Mouse (Mus musculus) kidney, postnatal 25 days (tissue): ENCODE measurements around the gene Plxna2.

Experiments used
- DNase-seq, 2 experiments: peaks; one replicate each; pipeline ENCODE4 v3.0.0; 2021; ENCODE audit warnings: mixed read lengths in 2 of 2

The Plxna2 gene

DNA sequence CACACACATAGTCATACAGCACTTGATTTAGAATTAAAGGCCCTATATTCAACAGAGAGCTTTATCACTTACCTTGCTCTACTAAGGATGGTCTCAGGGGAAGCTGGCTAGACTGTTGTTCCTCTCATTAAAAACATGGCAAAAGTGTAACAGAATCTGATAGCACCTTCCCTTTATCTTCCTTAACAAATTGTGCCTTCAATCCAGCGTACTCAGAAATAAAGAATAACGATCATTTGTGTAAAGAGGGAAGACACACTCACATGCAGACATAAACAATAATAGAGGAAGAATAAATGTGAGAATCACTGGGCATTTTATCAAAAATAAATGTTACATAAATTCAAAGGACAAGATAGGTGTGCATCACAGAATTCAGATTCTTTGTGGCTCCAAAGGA is at the start of gene Plxna2:
Gene Plxna2 (plus strand): TSS at position 301 of the 400 bp plus-strand sequence.
- DNase-seq, result no peak

DNA sequence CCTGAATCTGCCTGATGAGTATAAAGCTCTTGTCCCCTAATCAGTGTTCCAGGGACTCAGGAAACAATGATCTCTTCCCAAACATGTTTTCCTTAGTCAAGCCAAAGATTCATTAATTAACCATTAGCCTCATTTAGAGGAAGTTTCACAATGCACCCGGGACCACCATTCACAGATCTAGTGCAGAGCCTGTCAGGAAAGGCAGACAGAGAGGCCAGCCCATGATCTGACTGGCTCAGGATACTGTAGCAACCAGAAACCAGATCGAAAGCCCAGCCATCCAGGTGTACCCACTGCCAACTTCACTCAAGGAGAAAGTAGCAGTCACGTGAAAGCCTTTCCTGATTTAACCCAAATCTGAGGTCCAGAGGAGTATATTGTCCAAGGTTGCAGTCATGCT is 44.1 kb upstream of the Plxna2 start:
- DNase-seq, result no peak

GRCm38 (mm10) chr1:194578270-194578669 is 39.7 kb upstream of the Plxna2 start:
- no peak for DNase-seq

- no peak for DNase-seq
These were observed 37.5 kb upstream of the Plxna2 start for GRCm38 (mm10) chr1:194580539-194580938.

GRCm38 (mm10) chr1:194586670-194587069 is 31.3 kb upstream of the Plxna2 start:
- DNase-seq, result no peak

DNA sequence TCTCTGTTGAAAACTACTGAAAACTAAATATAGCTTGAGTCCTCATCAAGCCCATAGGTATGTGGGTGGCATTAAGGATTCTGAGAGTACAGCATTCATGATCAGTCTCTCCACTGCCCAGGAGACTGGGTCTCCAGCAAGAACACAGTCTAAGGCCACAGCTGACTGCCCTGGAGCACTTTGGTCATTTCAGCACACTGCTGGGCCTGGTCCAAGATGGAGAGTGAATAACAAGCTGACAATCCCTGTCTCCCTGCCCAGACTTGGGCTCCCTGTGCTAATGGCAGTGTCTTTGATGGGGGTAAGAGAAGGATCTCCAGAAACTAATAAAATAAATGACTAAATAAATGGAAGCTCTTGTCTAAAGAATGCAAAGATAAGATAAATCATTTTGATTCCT is 30.5 kb upstream of the Plxna2 start:
- DNase-seq, result peak; percentile 67 to 76

GRCm38 (mm10) chr1:194587956-194588668 is 29.9 kb upstream of the Plxna2 start:
- DNase-seq, result no peak

DNA sequence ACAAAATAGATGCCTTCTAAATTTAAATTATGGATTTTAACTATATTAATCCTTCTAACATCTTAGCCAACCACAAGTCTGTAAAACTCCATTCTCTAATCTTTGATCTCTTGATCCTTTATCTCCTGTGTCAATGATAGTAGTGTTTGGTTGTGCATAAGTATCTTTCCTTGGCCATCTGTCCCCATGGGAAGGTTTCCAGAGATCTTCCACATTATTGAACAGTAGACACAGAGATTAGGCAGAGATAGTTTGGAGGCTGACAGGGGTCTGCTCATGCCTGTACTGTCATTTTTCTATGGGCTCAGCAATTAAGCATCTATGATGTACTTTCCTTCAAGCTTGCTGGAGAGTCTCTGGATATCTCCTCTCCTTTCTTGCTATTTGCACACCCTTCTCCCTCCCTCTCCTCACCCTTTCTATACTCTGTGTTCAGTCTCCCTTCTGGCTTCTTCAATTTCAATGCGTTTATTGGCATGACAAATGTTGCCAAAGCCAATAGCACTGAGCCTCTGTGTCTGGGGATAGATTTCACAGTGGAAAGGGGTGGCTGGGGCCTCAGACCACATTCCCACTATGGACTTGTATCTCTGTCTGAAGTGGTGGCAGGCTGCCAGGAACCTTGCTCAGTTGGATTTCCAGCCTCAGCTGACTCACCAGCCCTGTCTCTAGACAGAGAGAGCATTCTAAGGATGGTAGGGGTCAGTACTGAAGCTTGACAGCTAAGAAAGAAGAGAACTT is 29.1 kb upstream of the Plxna2 start:
- DNase-seq, result peak; percentile 49 to 60

DNA sequence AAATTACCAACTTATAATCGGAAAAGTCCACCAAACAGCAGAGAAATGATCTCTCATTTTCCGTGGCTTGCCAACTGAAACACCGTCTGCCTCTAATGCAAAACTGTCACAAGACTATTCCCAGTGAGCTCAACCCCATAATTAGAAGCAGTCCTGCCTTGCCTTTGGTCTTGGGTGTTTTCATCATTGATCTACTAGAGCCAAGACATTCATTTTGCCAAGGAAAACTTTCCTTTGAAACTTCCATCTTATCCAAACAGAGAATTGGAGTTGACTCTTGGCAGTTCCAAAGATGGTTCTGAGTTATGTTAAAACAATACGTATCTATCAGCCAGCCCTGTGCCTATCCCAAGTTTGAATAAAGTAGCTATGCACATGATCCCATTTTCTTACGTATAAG is 24.9 kb upstream of the Plxna2 start:
- DNase-seq, result no peak

GRCm38 (mm10) chr1:194607406-194608261 is 10.4 kb upstream of the Plxna2 start:
- DNase-seq, result no peak

GRCm38 (mm10) chr1:194610516-194610915 is 7.5 kb upstream of the Plxna2 start:
- DNase-seq, result no peak

- no peak for DNase-seq
These were observed 5.4 kb upstream of the Plxna2 start for GRCm38 (mm10) chr1:194612628-194613027.

GRCm38 (mm10) chr1:194613271-194613834 is 4.7 kb upstream of the Plxna2 start:
- peak in 1 of 2 experiments; percentile 71 for DNase-seq

- DNase-seq, result peak; percentile 55 to 79
These were observed 3.8 kb upstream of the Plxna2 start for GRCm38 (mm10) chr1:194613923-194614830.

DNA sequence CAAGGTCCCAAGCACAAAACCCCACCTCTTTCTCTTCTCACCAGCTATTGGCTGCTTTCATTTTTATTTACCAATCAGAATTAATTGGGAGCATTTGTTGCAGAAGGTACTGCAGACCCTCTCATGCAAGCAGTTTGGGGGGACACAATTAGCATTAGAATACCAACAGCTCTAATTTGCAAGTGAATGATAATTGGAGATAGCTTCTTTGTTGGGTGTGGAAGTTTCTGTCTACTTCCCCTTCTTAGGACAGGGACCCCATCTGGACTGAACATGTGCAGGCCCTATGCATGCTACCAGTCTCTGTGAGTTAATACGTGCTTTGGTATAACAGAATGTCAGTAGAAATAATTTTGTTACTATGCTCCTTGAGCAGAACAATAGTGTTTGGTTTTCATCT is 1.9 kb upstream of the Plxna2 start:
- no peak for DNase-seq

GRCm38 (mm10) chr1:194618841-194619311 is 858 bp downstream of the Plxna2 start:
- DNase-seq, result peak; percentile 76 to 95

GRCm38 (mm10) chr1:194619353-194620244 is 1.6 kb downstream of the Plxna2 start:
- DNase-seq, result peak; percentile 88 to 94

GRCm38 (mm10) chr1:194620245-194620991 is 2.4 kb downstream of the Plxna2 start:
- peak; percentile 54 to 77 for DNase-seq

- no peak for DNase-seq
These were observed 4.2 kb downstream of the Plxna2 start for GRCm38 (mm10) chr1:194622174-194622573.

GRCm38 (mm10) chr1:194622677-194623076 is 4.7 kb downstream of the Plxna2 start:
- DNase-seq, result no peak
